Mouse (Mus musculus) lung, postnatal 0 days (tissue): ENCODE results near the gene Bspry. TPM values are rescaled to one million over a fixed set of nuclear protein-coding genes. Genes with fewer than 3 reads are reported as not detected.

Source experiments
- ATAC-seq: fragments of 200-750 bp; cut with Nextera tagmentation; 2 replicates; pipeline ENCODE4 v1.8.0; 2017; ENCODE audit warnings: moderate library complexity
- DNase-seq: peaks from one replicate; pipeline ENCODE4 v3.0.0-alpha.2; 2016; ENCODE audit warnings: low spot score
- H3K27ac ChIP-seq: fragments of 300-500 bp; sonication (generic); 2 replicates; pipeline ENCODE4 v1.5.1; 2014; ENCODE audit warnings: antibody characterized with exemption, mild to moderate bottlenecking, low read length, mixed read lengths
- H3K27me3 ChIP-seq: fragments of 300-500 bp; sonication (generic); replicated peaks from 2 replicates; pipeline ENCODE4 v1.6.1; 2014; ENCODE audit warnings: low read length, mixed read lengths; ENCODE audit not compliant: insufficient read depth
- H3K36me3 ChIP-seq: fragments of 300-500 bp; sonication (generic); 2 replicates; pipeline ENCODE4 v1.6.1; 2014; ENCODE audit warnings: low read length, mixed read lengths; ENCODE audit not compliant: insufficient read depth
- H3K4me1 ChIP-seq: fragments of 300-500 bp; sonication (generic); 2 replicates; pipeline ENCODE4 v1.6.1; 2014; ENCODE audit warnings: antibody characterized with exemption, low read depth, low read length, mixed read lengths; ENCODE audit not compliant: insufficient read depth
- H3K4me2 ChIP-seq: fragments of 300-500 bp; sonication (generic); replicated peaks from 2 replicates; pipeline ENCODE4 v1.6.1; 2014; ENCODE audit warnings: low read depth, mild to moderate bottlenecking, low read length, moderate library complexity, mixed read lengths
- H3K4me3 ChIP-seq: fragments of 300-500 bp; sonication (generic); 2 replicates; pipeline ENCODE4 v1.5.1; 2014; ENCODE audit warnings: low read depth, low read length
- H3K9ac ChIP-seq: fragments of 300-500 bp; sonication (generic); replicated peaks from 2 replicates; pipeline ENCODE4 v1.6.1; 2014; ENCODE audit warnings: low read depth, mild to moderate bottlenecking
- H3K9me3 ChIP-seq: fragments of 300-500 bp; sonication (generic); 2 replicates; pipeline ENCODE4 v1.6.1; 2016; ENCODE audit warnings: low read length, mixed read lengths
- CTCF ChIP-seq: IDR thresholded peaks from 2 replicates; pipeline ENCODE4 v1.5.1; 2016; ENCODE audit warnings: antibody characterized with exemption, mild to moderate bottlenecking
- EP300 ChIP-seq: IDR thresholded peaks from 2 replicates; pipeline ENCODE4 v1.6.1; 2016; ENCODE audit warnings: antibody characterized with exemption, mild to moderate bottlenecking, control low read depth
- WGBS: fragments of 180-500 bp; shearing (Covaris S2); extraction: QIAGEN DNeasy Blood & Tissue Kit; methylation state at CpG from one replicate; pipeline ENCODE4 v1.1.7; 2014; 5-methylcytosine and 5-hydroxymethylcytosine counted together
- polyA plus RNA-seq: library from polyadenylated mRNA; unstranded; fragments of >200 nt; fragmentation: Nextera tagmentation; extraction: Ambion mirVana; gene quantifications from 2 replicates; pipeline ENCODE4 v1.2.1, GENCODE M21; 2015

Bspry gene
- polyA plus RNA-seq, 1 experiment from 2014 or later, result 33.0 TPM

DNA sequence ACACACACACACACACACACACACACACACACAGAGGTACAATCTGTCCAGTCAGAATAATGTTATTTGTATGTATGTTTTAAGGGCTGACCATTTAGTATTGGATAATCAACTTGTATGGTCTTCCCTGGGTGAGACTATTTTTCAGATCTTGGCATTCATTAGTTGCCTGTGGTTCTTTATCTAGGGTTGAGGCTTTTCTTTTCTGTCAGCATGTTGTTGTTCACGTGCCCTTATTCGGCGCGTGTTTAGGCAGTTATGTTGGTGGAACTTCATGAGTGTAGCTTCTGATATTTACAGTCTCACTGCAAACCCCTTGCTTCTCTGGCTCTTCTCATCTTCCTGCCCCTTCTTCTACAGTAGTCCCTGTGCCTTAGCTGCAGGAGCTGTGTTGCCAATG is 47.8 kb downstream of the Bspry start:
- no peak for DNase-seq
- Histone ChIP-seq H3K4me1 (peaks cover 10% of the 10 kb centered on the region), H3K4me3 (no peak overlapping the region), H3K9me3 (no peaks in the 10 kb centered on the region), H3K27ac (no peak overlapping the region), H3K4me2 (no peak overlapping the region), H3K36me3 (no peaks in the 10 kb centered on the region), H3K27me3 (no peaks in the 10 kb centered on the region), H3K9ac (no peak overlapping the region)
- 92% methylated on average over 4 of the region's 4 CpGs for WGBS
- TF ChIP-seq CTCF (no peak), EP300 (no peak)
- no peak for ATAC-seq

- peaks cover 4% of the 10 kb centered on the region; the same call in 1 of the 2 replicates for H3K4me1 ChIP-seq
- no peak overlapping the region for H3K4me3 ChIP-seq
- WGBS, result 74% methylated on average over 6 of the region's 6 CpGs
- no peak overlapping the region for H3K27ac ChIP-seq
- no peak overlapping the region for H3K4me2 ChIP-seq
- H3K9me3 ChIP-seq, result no peaks in the 10 kb centered on the region
- DNase-seq (no peak), ATAC-seq (no peak)
- H3K36me3 ChIP-seq, result no peaks in the 10 kb centered on the region
- no peak overlapping the region for H3K9ac ChIP-seq
- TF ChIP-seq EP300 (no peak), CTCF (no peak)
- H3K27me3 ChIP-seq, result no peaks in the 10 kb centered on the region
Measured at GRCm38 (mm10) chr4:62533729-62534128, 53.9 kb downstream of the Bspry start.

DNA sequence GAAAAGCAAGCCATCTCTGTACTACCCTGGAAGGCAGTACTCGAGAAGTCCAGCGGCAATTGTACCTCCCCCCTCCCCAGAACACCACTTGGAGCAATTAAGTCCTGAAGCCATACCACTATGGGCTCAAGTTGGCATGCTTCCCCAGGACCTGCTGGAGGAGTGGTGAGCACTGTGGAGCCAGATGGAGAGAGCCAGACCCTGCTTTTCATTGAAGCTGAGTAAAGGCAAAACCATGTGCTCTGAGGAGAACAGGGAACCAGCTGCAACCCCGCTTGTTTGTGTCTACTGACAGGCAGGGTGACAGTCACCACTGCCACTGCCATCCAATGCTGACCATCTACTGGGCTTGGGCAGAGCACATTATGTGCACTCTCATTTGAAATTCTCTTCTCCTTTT is 61.9 kb downstream of the Bspry start:
- no peak for ATAC-seq

GRCm38 (mm10) chr4:62543782-62544181 is 63.9 kb downstream of the Bspry start:
- no peaks in the 10 kb centered on the region for H3K36me3 ChIP-seq

More for the DNA sequence above, 61.9 kb downstream of the Bspry start:
- no peak for DNase-seq
- no peak overlapping the region for H3K4me3 ChIP-seq
- H3K9me3 ChIP-seq, result no peaks in the 10 kb centered on the region
- no peaks in the 10 kb centered on the region for H3K4me1 ChIP-seq
- 74% methylated on average over 3 of the region's 3 CpGs for WGBS
- H3K27me3 ChIP-seq, result no peaks in the 10 kb centered on the region
- H3K36me3 ChIP-seq, result no peaks in the 10 kb centered on the region
- H3K9ac ChIP-seq, result no peak overlapping the region
- no peak overlapping the region for H3K27ac ChIP-seq
- TF ChIP-seq EP300, result no peak
- no peak for TF ChIP-seq CTCF
- no peak overlapping the region for H3K4me2 ChIP-seq

DNA sequence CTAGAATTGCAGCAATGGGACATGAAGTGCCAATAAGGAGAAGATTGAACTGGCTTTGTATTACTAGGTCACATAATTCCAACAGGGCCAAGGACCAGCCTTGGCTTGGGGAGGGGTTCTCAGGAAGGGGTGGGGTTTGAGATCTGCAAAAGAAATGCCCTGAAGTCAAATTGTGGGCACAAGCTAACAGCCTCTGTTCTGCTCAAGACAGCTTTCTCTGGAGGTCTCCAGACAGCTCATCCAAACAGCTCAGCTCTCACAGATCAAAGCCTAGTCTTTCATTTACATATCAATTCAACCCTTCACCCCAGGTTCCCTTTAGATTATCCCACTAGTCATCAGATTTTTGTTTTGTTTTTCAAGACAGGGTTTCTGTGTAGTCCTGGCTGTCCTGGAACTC is 64.9 kb downstream of the Bspry start:
- no peak overlapping the region for H3K27ac ChIP-seq
- ATAC-seq, result no peak
- no peaks in the 10 kb centered on the region for H3K36me3 ChIP-seq
- H3K4me3 ChIP-seq, result no peak overlapping the region
- H3K9me3 ChIP-seq, result no peaks in the 10 kb centered on the region
- no peaks in the 10 kb centered on the region for H3K27me3 ChIP-seq
- no peak for TF ChIP-seq CTCF
- TF ChIP-seq EP300, result no peak
- no peak for DNase-seq
- no peaks in the 10 kb centered on the region for H3K4me1 ChIP-seq
- no peak overlapping the region for H3K9ac ChIP-seq
- no peak overlapping the region for H3K4me2 ChIP-seq

More at GRCm38 (mm10) chr4:62543782-62544181, 63.9 kb downstream of the Bspry start:
- H3K4me1 ChIP-seq, result no peaks in the 10 kb centered on the region
- H3K27ac ChIP-seq, result no peak overlapping the region
- ATAC-seq (no peak), DNase-seq (no peak)
- no peaks in the 10 kb centered on the region for H3K27me3 ChIP-seq
- no peak overlapping the region for H3K9ac ChIP-seq
- H3K9me3 ChIP-seq, result no peaks in the 10 kb centered on the region
- 83% methylated on average over 6 of the region's 6 CpGs for WGBS
- H3K4me3 ChIP-seq, result no peak overlapping the region
- no peak overlapping the region for H3K4me2 ChIP-seq
- no peak for TF ChIP-seq CTCF
- TF ChIP-seq EP300, result no peak

Other genes with a start within 250 kb of the Bspry start
- 3.4 and 3.5 TPM in 2 replicates for gene Zfp37, start 249.0 kb upstream of the Bspry start, polyA plus RNA-seq
- gene Slc31a2, start 217.5 kb upstream of the Bspry start, polyA plus RNA-seq, result 25.5 and 29.0 TPM in 2 replicates
- gene Fkbp15, start 119.5 kb upstream of the Bspry start, polyA plus RNA-seq, result 23.2 and 23.6 TPM in 2 replicates
- gene Slc31a1, start 119.3 kb upstream of the Bspry start, polyA plus RNA-seq, result 57.2 and 61.1 TPM in 2 replicates
- 91.6 and 94.2 TPM in 2 replicates for gene Cdc26, start 71.4 kb upstream of the Bspry start, polyA plus RNA-seq
- gene Prpf4, start 71.3 kb upstream of the Bspry start, polyA plus RNA-seq, result 9.6 and 10.0 TPM in 2 replicates
- 0.15 TPM in 1 of 2 replicates, not detected in the other for gene Rnf183, start 44.8 kb upstream of the Bspry start, polyA plus RNA-seq
- 5.2 and 6.1 TPM in 2 replicates for gene Wdr31, start 9.2 kb upstream of the Bspry start, polyA plus RNA-seq
- gene Hdhd3, start 23.4 kb downstream of the Bspry start, polyA plus RNA-seq, result 15.0 and 18.3 TPM in 2 replicates
- 110 and 111 TPM in 2 replicates for gene Alad, start 39.9 kb downstream of the Bspry start, polyA plus RNA-seq
- 32.8 and 35.6 TPM in 2 replicates for gene Pole3, start 45.0 kb downstream of the Bspry start, polyA plus RNA-seq
- gene 4933430I17Rik, start 45.3 kb downstream of the Bspry start, polyA plus RNA-seq, result 0.12 and 0.21 TPM in 2 replicates
- 63.7 and 69.0 TPM in 2 replicates for gene Rgs3, start 79.8 kb downstream of the Bspry start, polyA plus RNA-seq